Mouse (Mus musculus): ENCODE measurements around the gene Stmn1. TPM values are rescaled to one million over a fixed set of nuclear protein-coding genes. Genes with fewer than 3 reads are reported as not detected.
A peak's percentile ranks its signal among the peaks of the same experiment; 100 is the strongest.

Stmn1 gene
- polyA plus RNA-seq, 1 experiment from 2014 or later, result 100 TPM

DNA sequence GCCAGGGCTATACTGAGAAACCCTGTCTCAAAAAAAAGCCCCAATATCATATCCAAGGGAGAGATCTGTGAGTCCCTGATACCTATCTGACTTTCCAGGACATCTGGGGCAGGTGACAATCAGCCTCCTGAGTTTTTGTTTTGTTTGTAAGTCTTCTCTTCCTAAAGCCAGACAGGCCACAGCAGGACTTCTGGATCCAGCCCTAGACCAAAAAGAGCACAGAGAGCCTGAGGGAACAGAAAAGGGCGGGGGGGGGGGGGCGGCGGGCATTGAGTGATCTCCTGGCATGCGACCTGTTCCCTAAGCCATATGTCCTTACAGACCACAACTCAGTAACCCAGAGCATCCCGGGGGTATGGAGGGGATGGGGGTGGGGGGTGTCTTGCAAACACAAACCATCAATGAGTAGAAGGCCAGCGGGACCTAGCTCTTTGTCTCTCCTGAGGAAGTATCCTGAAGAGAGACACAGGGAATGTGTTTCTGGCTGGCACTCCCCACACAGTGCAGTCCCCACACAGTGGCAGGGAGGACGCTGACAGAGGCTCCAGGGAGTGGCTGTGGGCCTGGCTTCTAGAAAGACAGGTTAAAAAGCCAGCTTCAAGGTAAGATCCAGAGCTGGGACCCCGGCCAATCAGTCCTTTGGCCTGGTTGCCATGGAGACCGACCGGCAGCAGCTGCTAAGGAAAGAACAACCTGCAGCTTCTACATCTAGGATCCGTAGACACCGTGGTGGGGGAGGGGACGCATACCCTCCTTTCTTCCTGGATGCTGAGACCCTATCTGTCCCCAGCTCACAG lies 18.3 kb upstream of the Stmn1 start:
- WGBS (ENCODE audit: missing documents), result 92% methylated on average over 10 of the region's 13 CpGs

DNA sequence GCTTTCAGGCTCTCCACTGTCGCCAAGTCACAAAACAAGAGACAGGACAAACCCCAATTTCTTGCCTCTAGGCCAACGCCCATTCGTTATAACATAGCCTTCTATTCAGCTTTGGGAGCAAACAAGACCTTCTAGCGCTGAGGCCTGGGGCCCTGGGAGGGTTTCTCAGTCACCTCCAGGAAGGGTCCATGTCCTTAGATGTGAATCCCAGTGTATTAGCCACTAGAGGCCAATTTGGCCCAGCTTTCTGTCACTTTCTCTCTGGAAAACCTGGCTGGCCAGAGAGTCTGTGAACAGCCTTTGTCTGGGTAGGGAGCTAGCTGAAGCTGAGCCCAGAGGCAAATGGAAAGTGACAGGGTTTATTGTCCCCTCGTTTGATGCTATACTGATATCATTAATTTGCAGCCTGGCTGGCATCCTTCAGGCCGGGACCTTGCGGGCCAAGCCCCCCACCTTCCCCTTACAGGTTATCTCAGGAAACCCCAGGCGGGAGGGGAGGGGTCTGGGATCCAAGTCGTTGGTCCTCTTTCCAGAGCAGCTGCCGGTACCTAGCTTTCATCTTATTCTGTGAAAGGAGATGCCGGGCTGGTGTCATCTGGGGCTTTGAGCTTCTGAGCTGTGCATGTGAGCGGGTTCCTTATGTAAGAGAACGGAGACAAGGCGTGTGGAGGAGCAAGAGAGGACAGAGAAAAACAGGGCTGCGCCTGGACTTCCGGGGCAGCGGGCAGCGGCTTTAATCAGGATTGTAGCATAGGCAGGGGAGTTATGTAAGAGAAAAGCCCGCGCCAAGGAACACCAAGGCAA lies 17.5 kb upstream of the Stmn1 start:
- WGBS (ENCODE audit: missing documents), result 75% methylated on average over 20 of the region's 20 CpGs
- no peak overlapping the region for H3K27ac ChIP-seq
- H3K36me3 ChIP-seq (ENCODE audit: inconsistent target), result no peaks in the 10 kb centered on the region
- H3K79me2 ChIP-seq (ENCODE audit: inconsistent target), result no peaks in the 10 kb centered on the region
- no peak overlapping the region for H3K4me3 ChIP-seq (ENCODE audit: inconsistent target)

More for the DNA sequence above, 18.3 kb upstream of the Stmn1 start:
- Histone ChIP-seq H3K36me3 (ENCODE audit: inconsistent target) (no peaks in the 10 kb centered on the region), H3K79me2 (ENCODE audit: inconsistent target) (no peaks in the 10 kb centered on the region), H3K4me3 (ENCODE audit: inconsistent target) (no peak overlapping the region), H3K27ac (no peak overlapping the region)

DNA sequence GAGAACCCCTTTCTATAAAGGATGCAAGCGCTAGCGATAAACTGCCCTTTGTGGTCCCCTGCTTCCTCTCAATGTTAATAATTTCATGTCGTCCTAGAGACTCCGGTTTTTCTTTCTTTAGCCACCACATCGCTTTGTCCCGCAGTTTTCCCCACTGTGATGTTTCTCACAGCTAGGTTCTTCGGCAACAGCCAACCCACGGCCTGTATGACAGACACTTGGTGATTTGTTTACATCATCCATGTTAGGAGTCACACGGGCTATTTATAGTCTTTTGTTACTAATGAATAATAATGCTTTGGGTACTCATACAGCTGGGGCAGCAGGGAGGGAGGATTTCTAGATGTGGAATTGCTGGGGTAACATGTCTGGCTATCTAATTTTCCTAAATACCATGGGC lies 16.6 kb upstream of the Stmn1 start:
- H3K79me2 ChIP-seq (ENCODE audit: inconsistent target), result no peaks in the 10 kb centered on the region

DNA sequence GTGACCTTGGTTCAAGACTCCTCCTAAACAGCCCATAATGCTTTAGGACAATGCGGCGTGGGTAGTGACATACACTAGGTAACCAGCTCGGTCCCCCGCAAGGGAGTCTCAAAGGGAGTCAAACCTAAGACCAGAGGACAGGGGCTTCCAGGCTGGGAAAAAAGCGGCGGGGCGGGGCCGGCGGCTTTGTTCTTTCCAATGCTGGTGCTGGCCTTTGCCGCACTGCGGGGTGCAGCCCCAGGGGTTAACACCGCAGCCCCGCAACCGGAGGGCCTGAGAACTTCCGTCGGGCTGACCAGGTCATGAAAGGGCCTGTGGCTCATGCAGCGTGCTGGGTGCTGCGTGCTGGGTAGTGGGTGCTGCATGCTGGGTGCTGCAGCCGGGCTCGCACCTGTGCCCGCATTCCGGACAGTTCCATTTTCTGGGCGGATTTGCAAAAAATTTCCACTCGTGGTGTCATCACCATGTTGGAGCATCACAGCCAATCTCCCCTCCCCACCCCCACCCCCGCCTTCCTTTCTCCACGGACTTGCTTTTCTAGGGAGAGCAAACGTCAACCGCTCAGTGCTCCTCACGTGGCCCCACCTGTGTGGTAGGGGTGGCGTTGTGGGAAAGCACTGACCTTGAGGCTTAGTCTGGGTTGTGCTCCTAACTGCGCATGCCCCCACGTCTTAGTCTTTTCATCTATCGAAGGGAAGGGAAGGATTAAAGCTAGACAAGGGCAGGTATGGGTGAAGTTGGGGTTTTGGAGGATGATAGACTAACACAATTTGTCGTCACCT lies 14.3 kb upstream of the Stmn1 start:
- WGBS (ENCODE audit: missing documents), result 96% methylated on average over 33 of the region's 34 CpGs
- no peaks in the 10 kb centered on the region for H3K36me3 ChIP-seq (ENCODE audit: inconsistent target)
- no peak overlapping the region for H3K27ac ChIP-seq
- H3K4me3 ChIP-seq (ENCODE audit: inconsistent target), result no peak overlapping the region
- no peaks in the 10 kb centered on the region for H3K79me2 ChIP-seq (ENCODE audit: inconsistent target)

More for the DNA sequence above, 16.6 kb upstream of the Stmn1 start:
- no peaks in the 10 kb centered on the region for H3K36me3 ChIP-seq (ENCODE audit: inconsistent target)
- H3K27ac ChIP-seq, result no peak overlapping the region
- WGBS (ENCODE audit: missing documents), result 39% methylated on average over 9 of the region's 9 CpGs
- H3K4me3 ChIP-seq (ENCODE audit: inconsistent target), result no peak overlapping the region

DNA sequence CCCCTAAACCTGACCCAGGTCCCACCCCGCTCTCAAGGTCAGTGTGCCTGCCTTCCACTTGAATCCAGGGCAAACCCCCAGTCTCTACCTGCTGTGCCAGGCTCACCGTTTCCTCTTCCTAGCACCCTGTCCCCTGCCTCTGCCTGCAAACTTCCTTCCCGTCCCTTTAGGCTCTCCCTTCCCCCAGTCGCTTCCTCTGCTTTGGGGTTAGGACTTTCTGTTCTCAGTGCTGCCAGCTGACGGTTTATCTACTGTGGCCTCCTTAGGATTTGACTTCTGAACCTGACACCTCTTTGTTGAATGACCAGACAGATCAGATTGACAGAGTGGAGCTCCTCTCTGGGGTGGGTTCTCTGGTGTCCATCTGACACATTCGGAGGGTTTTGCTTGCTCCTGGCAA lies 12.8 kb upstream of the Stmn1 start:
- H3K4me3 ChIP-seq (ENCODE audit: inconsistent target), result no peak overlapping the region
- H3K27ac ChIP-seq, result 0 out of 2 replicates have a peak overlapping the region, but pooled peaks have one; percentile 4
- H3K36me3 ChIP-seq (ENCODE audit: inconsistent target), result no peaks in the 10 kb centered on the region
- no peaks in the 10 kb centered on the region for H3K79me2 ChIP-seq (ENCODE audit: inconsistent target)
- 18% methylated on average over 6 of the region's 6 CpGs for WGBS (ENCODE audit: missing documents)

DNA sequence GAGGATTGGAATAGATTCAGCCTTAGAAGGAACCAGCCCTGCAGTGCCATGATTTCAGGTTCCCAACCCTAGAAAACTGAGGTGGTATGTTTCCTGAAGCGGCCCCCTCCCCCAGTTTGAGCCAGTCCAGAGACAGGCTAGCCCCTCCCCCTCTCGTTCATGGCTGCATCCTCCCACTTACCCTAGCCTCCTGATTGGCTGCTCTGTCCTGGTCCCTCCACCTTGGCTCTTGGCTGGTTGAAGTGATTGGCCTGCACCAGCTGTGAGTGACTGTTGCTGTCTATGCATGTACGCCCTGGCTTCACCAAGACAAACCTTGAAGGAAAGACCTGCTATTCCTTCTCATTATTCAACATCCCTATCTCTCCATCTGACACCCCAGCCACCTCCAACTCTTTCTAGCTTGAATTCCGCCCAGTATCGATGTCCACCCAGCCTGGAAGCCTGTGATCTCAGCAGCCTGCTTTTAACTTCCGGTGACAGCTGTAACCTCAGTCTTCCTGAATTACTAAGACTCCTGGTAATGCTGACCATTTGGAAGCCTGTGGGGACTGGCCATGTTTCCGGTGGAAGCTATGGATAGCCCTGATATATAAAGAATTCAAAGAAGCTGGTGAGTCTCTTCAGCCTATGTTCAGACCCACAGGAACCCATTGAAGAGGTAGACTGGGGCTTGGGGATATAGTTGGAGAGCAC lies 10.8 kb upstream of the Stmn1 start:
- no peaks in the 10 kb centered on the region for H3K36me3 ChIP-seq (ENCODE audit: inconsistent target)
- no peak overlapping the region for H3K27ac ChIP-seq
- no peak overlapping the region for H3K4me3 ChIP-seq (ENCODE audit: inconsistent target)
- WGBS (ENCODE audit: missing documents), result 85% methylated on average over 7 of the region's 7 CpGs
- H3K79me2 ChIP-seq (ENCODE audit: inconsistent target), result no peaks in the 10 kb centered on the region

DNA sequence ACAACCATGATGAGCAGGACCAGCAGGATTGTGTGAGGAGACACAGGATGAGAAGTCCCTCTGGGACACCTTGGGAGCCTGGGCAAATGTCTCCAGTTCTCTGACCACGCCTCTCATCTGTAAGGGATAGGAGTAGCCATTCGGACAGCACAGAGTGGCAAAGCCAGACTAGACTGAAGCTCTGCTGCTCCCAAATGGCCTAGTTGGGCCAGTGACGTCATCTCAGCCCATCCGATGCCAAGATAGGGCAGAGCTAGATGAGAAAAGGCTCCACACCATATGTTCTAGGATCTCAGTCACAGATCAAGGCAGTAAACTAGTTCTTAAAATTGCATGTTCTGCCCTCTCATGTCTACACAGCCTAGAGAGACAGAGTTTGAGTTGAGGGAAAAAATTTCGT lies 9.3 kb upstream of the Stmn1 start:
- whole genome bisulfite sequencing (ENCODE audit: missing documents), result 91% methylated on average over 5 of the region's 5 CpGs

DNA sequence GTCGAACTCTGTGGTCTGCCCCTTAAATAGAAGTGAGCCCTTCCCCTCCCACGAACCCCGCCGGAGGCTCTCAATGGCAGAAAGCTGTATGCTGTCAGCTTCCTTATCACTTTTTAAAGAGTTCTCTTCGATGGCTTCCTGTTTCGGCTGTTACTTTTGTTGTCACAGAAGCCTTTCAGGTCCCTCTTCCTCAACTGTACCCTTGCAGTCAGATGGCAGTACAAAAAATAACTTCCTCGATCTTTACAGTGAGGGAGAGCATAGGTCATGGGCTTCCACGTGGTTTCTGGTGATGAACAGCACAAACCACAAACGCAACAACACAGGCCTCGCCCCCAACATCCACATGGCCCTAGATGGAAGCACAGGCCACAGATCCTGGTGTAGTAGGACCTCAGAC lies 7.8 kb upstream of the Stmn1 start:
- WGBS (ENCODE audit: missing documents), result 3% methylated on average over 10 of the region's 10 CpGs
- no peaks in the 10 kb centered on the region for H3K36me3 ChIP-seq (ENCODE audit: inconsistent target)
- no peaks in the 10 kb centered on the region for H3K79me2 ChIP-seq (ENCODE audit: inconsistent target)
- H3K4me3 ChIP-seq (ENCODE audit: inconsistent target), result no peak overlapping the region
- H3K27ac ChIP-seq, result peak overlapping the region; percentile 24; the same call in 1 of the 2 replicates

More for the DNA sequence above, 9.3 kb upstream of the Stmn1 start:
- no peak overlapping the region for H3K27ac ChIP-seq
- H3K4me3 ChIP-seq (ENCODE audit: inconsistent target), result no peak overlapping the region
- H3K36me3 ChIP-seq (ENCODE audit: inconsistent target), result no peaks in the 10 kb centered on the region
- no peaks in the 10 kb centered on the region for H3K79me2 ChIP-seq (ENCODE audit: inconsistent target)

DNA sequence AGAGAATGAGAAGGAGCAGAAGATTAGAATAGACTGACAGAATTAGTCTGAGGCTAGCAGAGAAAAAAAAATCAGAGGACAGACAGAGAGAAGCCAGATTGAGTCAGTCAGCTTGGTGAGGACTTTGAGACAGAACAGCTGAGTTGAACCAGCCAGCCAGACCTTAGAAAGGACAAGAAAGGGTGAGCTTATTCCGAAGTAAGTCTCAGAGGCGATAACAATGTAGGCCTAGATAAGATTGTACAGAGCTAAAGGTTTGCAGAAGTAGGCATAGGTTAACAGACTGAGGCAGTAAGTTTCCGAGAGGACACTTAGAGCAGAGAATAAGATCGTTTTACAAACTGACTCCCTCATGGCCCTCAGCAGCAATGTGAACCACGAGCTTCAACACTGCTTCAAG lies 6.9 kb upstream of the Stmn1 start:
- H3K27ac ChIP-seq, result no peak overlapping the region
- WGBS (ENCODE audit: missing documents), result 85% methylated on average over 5 of the region's 5 CpGs
- H3K79me2 ChIP-seq (ENCODE audit: inconsistent target), result no peaks in the 10 kb centered on the region
- H3K36me3 ChIP-seq (ENCODE audit: inconsistent target), result no peaks in the 10 kb centered on the region
- H3K4me3 ChIP-seq (ENCODE audit: inconsistent target), result no peak overlapping the region

DNA sequence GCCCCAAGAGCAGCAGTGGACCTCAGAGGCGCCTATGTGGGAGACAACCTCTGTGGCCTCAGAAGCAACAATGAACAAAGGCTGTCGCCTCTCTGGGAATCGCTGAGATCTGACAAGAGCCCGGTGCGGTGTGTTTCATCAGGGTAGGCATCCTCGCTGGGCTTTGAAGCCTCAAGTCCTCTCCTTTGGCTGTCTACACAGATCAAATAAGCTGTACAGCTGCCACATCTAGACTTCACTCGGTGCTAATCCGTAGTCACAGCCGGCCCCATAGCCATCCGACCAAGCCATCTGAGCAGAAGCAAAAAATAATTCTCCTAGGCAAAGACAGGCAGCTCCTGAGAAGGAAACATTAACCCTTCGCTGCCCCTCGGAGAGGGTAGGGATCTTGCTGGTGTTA lies 2.3 kb upstream of the Stmn1 start:
- Histone ChIP-seq H3K4me3 (ENCODE audit: inconsistent target) (no peak overlapping the region), H3K79me2 (ENCODE audit: inconsistent target) (peaks cover 17% of the 10 kb centered on the region), H3K36me3 (ENCODE audit: inconsistent target) (no peaks in the 10 kb centered on the region), H3K27ac (no peak overlapping the region)
- WGBS (ENCODE audit: missing documents), result 93% methylated on average over 12 of the region's 12 CpGs

DNA sequence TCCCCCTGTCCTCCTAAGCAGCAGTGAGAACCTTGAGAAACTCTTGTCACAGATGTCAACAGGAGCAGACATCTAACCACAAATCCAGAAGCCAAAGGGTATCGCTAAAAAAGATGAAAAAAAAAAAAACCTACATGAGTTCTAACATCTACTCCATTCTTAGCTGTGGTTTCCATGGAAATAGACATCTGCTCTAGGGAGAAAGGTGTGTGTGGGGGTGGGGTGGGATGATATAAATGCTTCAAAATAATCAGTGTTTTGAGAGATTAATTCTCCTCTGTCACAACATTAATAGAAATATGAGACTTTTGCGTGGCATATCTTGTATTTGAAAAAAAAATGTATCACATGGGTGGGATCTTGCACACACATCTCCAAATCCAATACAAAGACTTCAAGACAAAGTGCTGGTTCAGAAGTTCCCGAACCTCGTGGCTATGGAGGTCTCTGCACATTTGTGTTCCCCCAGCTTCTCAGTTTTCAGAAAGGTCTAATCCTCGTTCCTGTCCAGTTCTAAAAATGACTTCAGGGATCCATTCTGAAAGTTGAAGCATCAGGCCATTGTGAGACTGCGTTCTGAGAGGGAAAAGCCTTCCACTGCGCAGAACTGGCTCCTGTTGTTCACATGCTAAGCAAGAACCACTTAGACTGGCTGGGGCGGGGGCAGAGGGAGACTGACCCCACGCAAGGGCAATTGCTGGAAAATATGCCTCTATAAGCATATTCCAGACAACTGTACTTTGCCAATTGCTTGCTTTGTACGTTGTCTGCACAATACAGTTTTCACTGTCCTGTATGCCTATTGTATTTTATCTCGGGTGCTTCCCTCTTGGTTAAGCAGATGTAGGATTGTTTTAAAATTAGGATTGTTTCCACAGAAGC lies 1.5 kb upstream of the Stmn1 start:
- no peak overlapping the region for H3K27ac ChIP-seq
- no peak overlapping the region for H3K4me3 ChIP-seq (ENCODE audit: inconsistent target)
- no peaks in the 10 kb centered on the region for H3K36me3 ChIP-seq (ENCODE audit: inconsistent target)
- whole genome bisulfite sequencing (ENCODE audit: missing documents), result 86% methylated on average over 11 of the region's 11 CpGs
- H3K79me2 ChIP-seq (ENCODE audit: inconsistent target), result peaks cover 23% of the 10 kb centered on the region

DNA sequence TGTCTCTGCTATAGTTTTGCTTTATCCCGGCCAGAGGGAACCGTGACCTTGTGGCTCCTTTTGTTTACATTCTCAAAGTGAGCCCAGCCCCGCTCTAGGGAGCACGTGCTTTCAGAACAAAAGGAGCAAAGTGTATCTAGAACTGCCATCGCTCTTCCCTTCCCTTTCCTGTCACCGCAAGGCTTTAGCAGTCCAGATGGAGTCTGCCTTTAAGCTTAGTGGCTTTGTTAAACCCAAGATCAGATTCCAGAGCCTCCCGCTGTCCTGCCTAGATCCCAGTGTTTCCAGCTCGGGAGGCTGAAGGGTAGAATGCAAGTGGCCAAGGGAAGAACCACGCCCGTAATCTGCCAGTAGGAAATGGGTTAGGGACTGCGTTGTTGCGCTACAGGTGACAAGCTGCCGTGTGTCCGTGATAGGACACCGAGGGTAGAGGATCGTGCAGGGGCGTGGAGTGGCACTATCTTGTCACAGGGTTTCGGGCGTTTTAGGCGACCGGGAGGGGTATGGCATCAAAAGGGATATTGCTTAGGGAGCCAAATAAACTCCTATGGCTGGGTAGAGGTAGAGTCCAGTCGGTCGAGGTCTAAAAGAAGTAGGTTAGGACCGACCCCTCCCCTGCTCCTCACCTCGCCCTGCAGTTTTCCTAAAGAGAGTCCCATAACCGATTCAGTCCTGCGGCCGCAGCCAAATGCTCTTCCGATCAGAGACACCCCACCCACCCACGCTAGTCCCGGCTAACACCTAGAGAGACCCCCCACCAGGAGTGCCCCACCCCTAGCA lies 495 bp upstream of the Stmn1 start:
- H3K4me3 ChIP-seq (ENCODE audit: inconsistent target), result peak overlapping the region; percentile 49
- peaks cover 23% of the 10 kb centered on the region for H3K79me2 ChIP-seq (ENCODE audit: inconsistent target)
- H3K27ac ChIP-seq, result peak overlapping the region; percentile 22; the same call in 1 of the 2 replicates
- no peaks in the 10 kb centered on the region for H3K36me3 ChIP-seq (ENCODE audit: inconsistent target)
- WGBS (ENCODE audit: missing documents), result under 1% methylated on average over 31 of the region's 31 CpGs
